Mouse (Mus musculus): ENCODE data around the gene Slc27a5.

DNA sequence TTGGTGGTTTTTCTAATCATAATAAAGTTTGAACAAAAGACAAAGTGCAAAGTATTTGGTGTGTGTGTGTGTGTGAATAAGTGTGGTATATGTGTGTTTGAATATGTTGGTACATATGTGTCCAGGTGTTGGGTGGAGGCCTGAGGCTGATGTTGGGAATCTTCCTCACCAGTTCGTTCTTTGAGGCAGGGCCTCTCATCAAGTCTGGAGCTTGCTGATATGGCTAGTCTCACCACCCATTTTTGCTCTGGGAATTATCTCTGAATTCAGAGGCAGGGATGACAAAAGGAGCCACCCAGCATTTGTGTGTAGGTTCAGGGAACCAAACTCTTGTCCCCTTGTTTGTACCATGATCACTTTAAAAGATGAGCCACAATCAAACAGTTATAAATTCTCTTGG, 12.3 kb downstream of the Slc27a5 start:
- TF ChIP-seq MAFK (IDR thresholded peaks at IDR 0.05; ENCODE audit: insufficient read depth, low read depth, low read length): no peak
- no peak for TF ChIP-seq CHD2 (IDR thresholded peaks at IDR 0.05; ENCODE audit: low read depth, low read length)
- no peak for TF ChIP-seq HCFC1 (IDR thresholded peaks at IDR 0.05; ENCODE audit: borderline replicate concordance, insufficient read depth, low read length)
- no peak for TF ChIP-seq ZNF384 (IDR thresholded peaks at IDR 0.05; ENCODE audit: low read depth, low read length)
- TF ChIP-seq ZC3H11A (IDR thresholded peaks at IDR 0.05; ENCODE audit: borderline replicate concordance, low read depth, low read length): no peak
